Mouse (Mus musculus) G1E (cell line): ENCODE results near the gene Tlr4.

Source experiments
- CTCF ChIP-seq: IDR thresholded peaks from 2 replicates; pipeline ENCODE4 v1.5.1; 2012; ENCODE audit warnings: low read depth, low read length, inconsistent platforms, mixed read lengths
- GATA1 ChIP-seq: IDR thresholded peaks from 2 replicates; pipeline ENCODE4 v1.6.1; 2012; ENCODE audit warnings: borderline replicate concordance, low read length, inconsistent platforms, mixed read lengths
- TAL1 ChIP-seq: conservative IDR thresholded peaks from 2 replicates; pipeline ENCODE4 v1.6.1; 2012; ENCODE audit warnings: low read depth, low read length, inconsistent platforms, mixed read lengths

DNA sequence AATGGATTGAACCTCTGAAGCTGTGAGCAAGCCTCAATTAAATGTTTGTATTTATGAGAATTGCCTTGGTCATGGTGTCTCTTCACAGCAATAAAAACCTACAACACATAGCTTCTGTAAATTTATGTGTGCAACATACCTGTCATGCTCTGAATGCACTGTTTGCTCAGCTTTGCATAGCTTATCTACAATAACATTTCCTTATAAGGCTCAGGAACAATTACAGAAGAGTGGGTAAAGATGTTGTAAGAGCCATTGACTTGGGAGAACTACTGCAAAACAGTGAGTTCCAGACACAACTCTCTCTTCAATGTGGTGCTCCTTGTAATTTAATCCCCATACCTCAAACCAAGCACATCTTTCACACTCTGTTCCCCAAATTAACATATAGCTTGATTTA is 21.6 kb upstream of the Tlr4 start:
- TF ChIP-seq CTCF (no peak), TAL1 (no peak), GATA1 (no peak)
